Mouse (Mus musculus) right cerebral cortex, adult 2 months (tissue): ENCODE data around the gene Acmsd.
A peak's percentile ranks its signal among the peaks of the same experiment; 100 is the strongest.
"Not testable (repeated sequence)": the region's sequence is repeated elsewhere in the genome, so short reads cannot be mapped to it uniquely, and the experiment has no call there.

Experiments used
- DNase-seq, 2 experiments: peaks; one replicate each; pipeline ENCODE4 v3.0.0; 2021 to 2022; ENCODE audit warnings: low spot score in 2 of 2

The Acmsd gene

GRCm38 (mm10) chr1:127729096-127729495 is at the start of gene Acmsd:
Acmsd (plus strand) TSS chr1:127729413.
- no peak for DNase-seq

GRCm38 (mm10) chr1:127679498-127680133 is 49.6 kb upstream of the Acmsd start, which contains the start of gene Tmem163:
Tmem163 (minus strand) TSS chr1:127679548.
- DNase-seq = peak in 1 of 2 experiments; percentile 16

GRCm38 (mm10) chr1:127696533-127696932 is 32.7 kb upstream of the Acmsd start:
- no peak for DNase-seq

GRCm38 (mm10) chr1:127702187-127702586 is 27.0 kb upstream of the Acmsd start:
- DNase-seq = no peak

GRCm38 (mm10) chr1:127706269-127706668 is 22.9 kb upstream of the Acmsd start:
- DNase-seq = peak; percentile 12 to 23

GRCm38 (mm10) chr1:127716441-127716840 is 12.8 kb upstream of the Acmsd start:
- peak; percentile 35 to 39 for DNase-seq

- DNase-seq = no peak
Measured at GRCm38 (mm10) chr1:127718290-127718689, 10.9 kb upstream of the Acmsd start.

GRCm38 (mm10) chr1:127723596-127723995 is 5.6 kb upstream of the Acmsd start:
- DNase-seq = no peak

GRCm38 (mm10) chr1:127731086-127731485 is 1.9 kb downstream of the Acmsd start:
- DNase-seq = no peak

GRCm38 (mm10) chr1:127732435-127732834 is 3.2 kb downstream of the Acmsd start:
- DNase-seq = no peak

- no peak for DNase-seq
Measured at GRCm38 (mm10) chr1:127732841-127733240, 3.6 kb downstream of the Acmsd start.

- no peak for DNase-seq
Measured at GRCm38 (mm10) chr1:127735356-127735755, 6.1 kb downstream of the Acmsd start.

GRCm38 (mm10) chr1:127750401-127751102 is 21.3 kb downstream of the Acmsd start:
- DNase-seq = no peak

GRCm38 (mm10) chr1:127755806-127756205 is 26.6 kb downstream of the Acmsd start:
- DNase-seq = no peak

- no peak for DNase-seq
Measured at GRCm38 (mm10) chr1:127756331-127757163, 27.3 kb downstream of the Acmsd start.

- DNase-seq = not testable (repeated sequence)
Measured at GRCm38 (mm10) chr1:127757164-127757545, 27.9 kb downstream of the Acmsd start.

- DNase-seq = no peak
Measured at GRCm38 (mm10) chr1:127765468-127765867, 36.3 kb downstream of the Acmsd start.

GRCm38 (mm10) chr1:127766741-127767140 is 37.5 kb downstream of the Acmsd start:
- DNase-seq = no peak

- no peak for DNase-seq
Measured at GRCm38 (mm10) chr1:127773198-127773802, 44.1 kb downstream of the Acmsd start.

- DNase-seq = peak; percentile 98 to 99
Measured at GRCm38 (mm10) chr1:127773803-127774500, 44.7 kb downstream of the Acmsd start, which contains the start of gene Ccnt2. Ccnt2 (plus strand) TSS chr1:127774164.

- DNase-seq = peak in 1 of 2 experiments; percentile 64
Measured at GRCm38 (mm10) chr1:127774501-127774880, 45.3 kb downstream of the Acmsd start.
